Mouse (Mus musculus) adrenal gland, postnatal 36 days (tissue): ENCODE measurements at regions not wholly inside any gene's neighbourhood (a gene's known extent, or its start where the extent isn't known, plus 50 kb on each side); places are given as distances from the start of the nearest gene placed in this dataset.
A peak's percentile ranks its signal among the peaks of the same experiment; 100 is the strongest.

Source experiments
- DNase-seq, 2 experiments: peaks; one replicate each; pipeline ENCODE4 v3.0.0; 2021; ENCODE audit warnings: mixed read lengths in 1 of 2

GRCm38 (mm10) chr13:38281712-38282111 lies 63.2 kb upstream of the Bmp6 start:
- DNase-seq: no peak

- no peak for DNase-seq
These were observed 56.9 kb upstream of the Bmp6 start for GRCm38 (mm10) chr13:38287960-38288359.

- DNase-seq: no peak
These were observed 56.1 kb upstream of the Bmp6 start for GRCm38 (mm10) chr13:38288572-38289440.

- DNase-seq: peak in 1 of 2 experiments; percentile 7
These were observed 54.5 kb upstream of the Bmp6 start for GRCm38 (mm10) chr13:38290287-38290941.

GRCm38 (mm10) chr13:38291487-38291886 lies 53.4 kb upstream of the Bmp6 start:
- DNase-seq: no peak
